Mouse (Mus musculus) lung, embryonic 16.5 days (tissue): ENCODE measurements around the gene Fndc3b. TPM values are rescaled to one million over a fixed set of nuclear protein-coding genes. Genes with fewer than 3 reads are reported as not detected.

ENCODE experiments used
- ATAC-seq: fragments of 200-750 bp; cut with Nextera tagmentation; 2 replicates; pipeline ENCODE4 v1.8.0; 2017; ENCODE audit warnings: low read depth, mild to moderate bottlenecking, moderate library complexity
- H3K27ac ChIP-seq: fragments of 300-500 bp; sonication (generic); 2 replicates; pipeline ENCODE4 v1.5.1; 2014; ENCODE audit warnings: mild to moderate bottlenecking, control low read depth, low read length
- H3K27me3 ChIP-seq: fragments of 300-500 bp; sonication (generic); 2 replicates; pipeline ENCODE4 v1.6.1; 2014; ENCODE audit warnings: low read depth, low read length, mixed read lengths; ENCODE audit not compliant: control insufficient read depth, insufficient read depth
- H3K36me3 ChIP-seq: fragments of 300-500 bp; sonication (generic); 2 replicates; pipeline ENCODE4 v1.6.1; 2014; ENCODE audit warnings: low read length; ENCODE audit not compliant: control insufficient read depth, insufficient read depth
- H3K4me1 ChIP-seq: fragments of 300-500 bp; sonication (generic); replicated peaks from 2 replicates; pipeline ENCODE4 v1.6.1; 2014; ENCODE audit warnings: low read length, mixed read lengths; ENCODE audit not compliant: control insufficient read depth, insufficient read depth
- H3K4me2 ChIP-seq: fragments of 300-500 bp; sonication (generic); 2 replicates; pipeline ENCODE4 v1.6.1; 2014; ENCODE audit warnings: low read depth, low read length, control low read depth
- H3K4me3 ChIP-seq: fragments of 300-500 bp; sonication (generic); 2 replicates; pipeline ENCODE4 v1.5.1; 2014; ENCODE audit warnings: mild to moderate bottlenecking, low read length, control low read depth
- H3K9ac ChIP-seq: fragments of 300-500 bp; sonication (generic); 2 replicates; pipeline ENCODE4 v1.6.1; 2014; ENCODE audit warnings: low read length, control low read depth
- H3K9me3 ChIP-seq: fragments of 300-500 bp; sonication (generic); 2 replicates; pipeline ENCODE4 v1.6.1; 2016; ENCODE audit warnings: low read length; ENCODE audit not compliant: control insufficient read depth
- WGBS: fragments of 180-500 bp; shearing (Covaris S2); extraction: QIAGEN DNeasy Blood & Tissue Kit; methylation state at CpG from one replicate; pipeline ENCODE4 v1.1.7; 2014; 5-methylcytosine and 5-hydroxymethylcytosine counted together
- polyA plus RNA-seq: library from polyadenylated mRNA; unstranded; fragments of >200 nt; fragmentation: Nextera tagmentation; extraction: Ambion mirVana; gene quantifications from 2 replicates; pipeline ENCODE4 v1.2.1, GENCODE M21; 2015

The Fndc3b gene
- polyA plus RNA-seq, 1 experiment from 2014 or later: 36.3 TPM

DNA sequence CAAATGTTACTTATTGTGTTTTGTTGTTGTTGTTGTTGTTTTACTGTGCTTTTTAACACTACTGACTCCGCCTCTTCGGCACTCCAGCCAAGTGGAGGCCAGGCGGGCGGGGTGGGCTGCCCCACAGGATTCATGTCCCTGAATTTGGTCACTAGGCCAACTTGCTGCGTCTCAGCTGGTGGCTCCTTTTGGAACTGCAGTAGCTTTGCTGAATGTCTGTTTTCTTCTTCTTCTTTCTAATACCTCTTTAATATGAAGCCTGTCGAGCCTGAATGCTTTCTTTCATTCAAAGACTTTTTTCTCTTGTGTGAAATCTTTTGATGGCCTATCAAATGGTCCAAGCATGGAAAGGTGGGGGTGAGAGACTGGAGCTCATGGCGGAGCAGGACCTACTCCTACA lies 235.2 kb downstream of the Fndc3b start:
- H3K27me3 ChIP-seq: no peaks in the 10 kb centered on the region
- WGBS: 87% methylated on average over 7 of the region's 7 CpGs
- peaks cover 18% of the 10 kb centered on the region for H3K36me3 ChIP-seq
- no peak overlapping the region for H3K9ac ChIP-seq
- H3K4me2 ChIP-seq: no peak overlapping the region
- no peak overlapping the region for H3K27ac ChIP-seq
- no peak overlapping the region for H3K4me3 ChIP-seq
- H3K9me3 ChIP-seq: peaks cover 3% of the 10 kb centered on the region; the same call in 1 of the 2 replicates
- ATAC-seq: no peak
- H3K4me1 ChIP-seq: no peaks in the 10 kb centered on the region

DNA sequence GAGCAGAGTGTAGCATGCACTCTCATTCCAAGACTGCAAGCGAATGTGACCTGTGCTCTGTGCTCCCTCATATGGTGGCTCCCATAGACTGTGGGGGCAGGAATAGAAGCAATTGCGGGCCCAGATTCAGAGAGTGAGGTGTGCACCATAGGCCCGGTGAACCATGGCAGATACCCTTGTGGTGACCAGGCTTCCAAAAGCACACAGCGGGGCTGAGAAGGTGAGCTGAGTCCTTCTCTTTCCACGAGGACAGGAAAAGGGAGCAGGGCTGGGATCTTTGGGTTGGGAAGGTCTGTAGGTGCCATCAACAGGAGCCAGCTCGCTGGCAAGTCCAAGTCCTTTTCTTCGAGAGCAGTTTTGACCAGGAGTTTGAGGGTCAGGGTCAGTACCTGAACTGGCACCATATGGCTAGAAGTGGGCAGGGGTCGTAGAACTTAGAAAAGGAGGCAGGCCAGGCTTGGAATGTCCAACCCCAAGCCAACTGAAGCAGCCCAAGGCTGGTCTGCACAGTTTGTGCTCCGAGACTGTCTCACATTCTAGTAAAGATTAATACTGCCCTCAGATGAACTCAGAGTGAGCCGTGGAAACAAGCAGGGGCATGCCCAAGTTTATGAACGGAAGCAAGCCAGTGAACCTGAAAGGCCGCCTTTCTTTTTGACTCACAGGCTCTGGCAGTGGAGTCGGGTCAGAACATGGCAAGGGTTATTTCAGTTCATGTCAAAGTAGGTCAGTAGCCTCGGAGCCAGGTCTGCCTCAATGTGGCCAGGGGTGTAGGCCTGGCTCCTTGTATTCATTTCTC lies 237.1 kb downstream of the Fndc3b start:
- H3K27ac ChIP-seq: no peak overlapping the region
- peaks cover 24% of the 10 kb centered on the region for H3K36me3 ChIP-seq
- no peaks in the 10 kb centered on the region for H3K4me1 ChIP-seq
- H3K27me3 ChIP-seq: no peaks in the 10 kb centered on the region
- peaks cover 3% of the 10 kb centered on the region; the same call in 1 of the 2 replicates for H3K9me3 ChIP-seq
- no peak overlapping the region for H3K9ac ChIP-seq
- no peak for ATAC-seq
- no peak overlapping the region for H3K4me3 ChIP-seq
- H3K4me2 ChIP-seq: no peak overlapping the region
- WGBS: 94% methylated on average over 14 of the region's 14 CpGs

DNA sequence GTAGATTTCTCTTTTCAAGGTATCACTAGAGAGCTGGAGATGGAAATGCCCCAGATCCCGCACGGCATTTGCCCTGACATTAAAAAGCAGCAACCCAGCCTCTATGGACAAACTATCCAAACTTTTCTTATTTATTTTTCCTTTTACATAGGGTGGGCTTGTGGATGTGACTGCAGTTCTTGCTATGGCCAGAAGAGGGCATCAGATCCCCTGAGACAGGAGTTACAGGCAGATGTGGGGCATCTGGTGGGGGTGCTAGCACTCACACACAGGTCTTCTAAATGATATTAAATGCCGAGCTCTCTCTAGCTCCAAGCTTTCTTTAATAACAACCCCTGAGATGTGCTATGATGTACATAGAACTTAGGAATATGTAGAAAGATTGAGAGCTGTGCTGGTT lies 238.3 kb downstream of the Fndc3b start:
- no peak for ATAC-seq
- Histone ChIP-seq H3K27me3 (no peaks in the 10 kb centered on the region), H3K4me1 (no peaks in the 10 kb centered on the region), H3K27ac (no peak overlapping the region), H3K9ac (no peak overlapping the region), H3K9me3 (peaks cover 3% of the 10 kb centered on the region; the same call in 1 of the 2 replicates), H3K4me3 (no peak overlapping the region), H3K36me3 (peaks cover 26% of the 10 kb centered on the region), H3K4me2 (no peak overlapping the region)
- 98% methylated on average over 3 of the region's 3 CpGs for WGBS

DNA sequence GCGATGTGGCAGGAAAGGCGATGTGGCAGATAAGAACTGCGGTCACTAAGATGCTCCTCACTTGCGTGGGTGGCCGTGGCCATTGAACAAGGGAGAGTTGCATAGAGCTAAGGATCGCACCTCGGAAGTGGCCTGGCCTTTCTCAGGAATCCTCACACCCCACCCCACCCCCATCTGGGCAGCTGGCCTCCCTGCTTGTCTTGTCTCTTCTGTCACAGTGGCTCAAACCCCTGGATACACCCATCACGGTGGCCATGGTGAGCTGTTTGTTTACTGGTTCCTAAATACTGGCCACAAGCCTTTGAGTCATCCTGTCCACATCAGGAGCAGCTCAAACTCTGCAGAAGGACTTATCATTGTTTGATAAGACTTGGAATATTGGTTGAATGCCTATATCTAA lies 240.3 kb downstream of the Fndc3b start:
- no peak for ATAC-seq
- peaks cover 35% of the 10 kb centered on the region for H3K36me3 ChIP-seq

DNA sequence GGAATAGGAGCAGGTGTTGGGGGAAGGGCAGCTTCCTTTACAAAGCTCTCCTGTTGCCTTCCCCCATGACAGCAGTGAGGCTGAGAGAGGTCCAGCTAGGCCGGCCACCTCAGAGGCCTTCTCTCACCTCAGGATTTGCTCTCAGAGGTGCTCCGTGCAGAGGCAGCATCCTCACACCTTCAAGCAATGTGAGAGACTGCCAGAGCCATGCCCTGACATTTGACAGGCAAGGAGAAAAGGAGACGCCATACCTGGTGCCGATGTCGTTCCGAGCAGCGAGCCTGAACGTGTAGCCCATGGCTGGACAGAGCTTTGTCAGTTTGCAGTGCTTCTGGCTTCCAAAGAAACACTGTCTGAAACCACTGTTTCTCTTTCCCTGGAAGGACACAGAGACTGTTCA lies 241.1 kb downstream of the Fndc3b start:
- H3K4me3 ChIP-seq: no peak overlapping the region
- WGBS: 85% methylated on average over 8 of the region's 8 CpGs
- H3K9me3 ChIP-seq: peaks cover 3% of the 10 kb centered on the region; the same call in 1 of the 2 replicates
- no peak for ATAC-seq
- H3K27me3 ChIP-seq: no peaks in the 10 kb centered on the region
- no peak overlapping the region for H3K4me2 ChIP-seq
- peaks cover 39% of the 10 kb centered on the region for H3K36me3 ChIP-seq
- no peak overlapping the region for H3K27ac ChIP-seq
- no peaks in the 10 kb centered on the region for H3K4me1 ChIP-seq
- no peak overlapping the region for H3K9ac ChIP-seq

More for the DNA sequence above, 240.3 kb downstream of the Fndc3b start:
- Histone ChIP-seq H3K4me3 (no peak overlapping the region), H3K27me3 (no peaks in the 10 kb centered on the region), H3K9me3 (peaks cover 3% of the 10 kb centered on the region; the same call in 1 of the 2 replicates), H3K4me1 (no peaks in the 10 kb centered on the region), H3K9ac (no peak overlapping the region), H3K4me2 (no peak overlapping the region), H3K27ac (no peak overlapping the region)
- 64% methylated on average over 8 of the region's 8 CpGs for WGBS

DNA sequence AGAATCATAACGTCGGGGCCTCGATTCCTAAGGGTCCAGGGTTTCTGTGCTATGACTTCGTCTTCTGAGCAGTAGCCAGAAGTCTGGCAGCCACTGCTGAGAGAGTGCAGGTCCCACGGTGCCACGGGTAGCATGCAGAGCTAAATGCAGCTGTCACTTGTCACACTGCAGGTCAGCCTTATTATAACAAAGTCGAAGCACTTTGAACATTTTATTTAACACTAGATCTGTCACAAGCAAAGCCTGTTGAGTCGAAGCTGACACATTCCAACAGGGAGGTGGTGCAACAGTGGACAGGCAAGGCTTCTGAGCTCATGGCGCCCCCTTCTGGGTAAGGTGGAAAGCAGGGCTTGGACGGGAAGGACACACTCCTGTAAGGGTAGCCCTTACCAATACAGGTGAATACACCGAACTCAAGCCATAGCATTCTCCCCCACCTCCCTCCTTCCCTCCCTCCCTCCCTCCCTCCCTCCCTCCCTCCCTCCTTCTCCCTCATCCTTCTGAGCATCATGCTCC lies 243.5 kb downstream of the Fndc3b start:
- 60% methylated on average over 11 of the region's 11 CpGs for WGBS
- H3K27me3 ChIP-seq: no peaks in the 10 kb centered on the region
- peaks cover 34% of the 10 kb centered on the region for H3K36me3 ChIP-seq
- H3K4me2 ChIP-seq: no peak overlapping the region
- H3K4me3 ChIP-seq: no peak overlapping the region
- no peak for ATAC-seq
- no peaks in the 10 kb centered on the region for H3K9me3 ChIP-seq
- no peak overlapping the region for H3K27ac ChIP-seq
- no peaks in the 10 kb centered on the region for H3K4me1 ChIP-seq
- no peak overlapping the region for H3K9ac ChIP-seq

DNA sequence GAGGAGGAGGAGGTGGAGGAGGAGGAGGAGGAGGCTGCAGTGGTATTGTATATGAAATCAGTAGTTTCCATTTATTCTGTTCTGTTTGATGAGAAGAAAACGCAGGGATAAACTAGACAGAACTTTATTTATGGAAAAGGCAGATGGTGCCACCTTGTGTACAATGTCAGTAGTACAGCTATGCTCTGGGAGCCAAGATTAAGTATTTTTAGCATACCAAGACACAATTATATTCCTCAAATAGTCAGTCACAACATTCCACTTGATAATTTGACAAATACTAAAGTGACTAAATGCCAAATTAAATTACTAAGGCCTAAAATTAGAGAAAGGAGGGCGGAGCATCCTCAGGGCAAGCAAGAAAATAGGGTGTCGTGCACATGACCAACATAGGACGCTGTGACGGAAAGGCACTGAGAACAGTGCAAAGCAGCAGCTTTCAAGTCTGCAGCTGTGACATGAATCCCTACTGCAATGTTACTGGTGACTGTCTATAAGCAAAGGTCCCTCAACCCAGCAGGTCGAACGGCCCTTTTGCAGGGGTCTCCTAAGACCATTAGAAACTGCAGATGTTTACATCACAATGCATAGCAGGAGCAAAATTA lies 244.7 kb downstream of the Fndc3b start:
- 76% methylated on average over 7 of the region's 7 CpGs for WGBS
- ATAC-seq: peak; percentile 23; the same call in 1 of the 2 replicates
- H3K9ac ChIP-seq: no peak overlapping the region
- no peaks in the 10 kb centered on the region for H3K9me3 ChIP-seq
- peaks cover 44% of the 10 kb centered on the region for H3K36me3 ChIP-seq
- H3K4me2 ChIP-seq: no peak overlapping the region
- no peaks in the 10 kb centered on the region for H3K27me3 ChIP-seq
- no peak overlapping the region for H3K27ac ChIP-seq
- no peak overlapping the region for H3K4me3 ChIP-seq
- H3K4me1 ChIP-seq: no peaks in the 10 kb centered on the region

DNA sequence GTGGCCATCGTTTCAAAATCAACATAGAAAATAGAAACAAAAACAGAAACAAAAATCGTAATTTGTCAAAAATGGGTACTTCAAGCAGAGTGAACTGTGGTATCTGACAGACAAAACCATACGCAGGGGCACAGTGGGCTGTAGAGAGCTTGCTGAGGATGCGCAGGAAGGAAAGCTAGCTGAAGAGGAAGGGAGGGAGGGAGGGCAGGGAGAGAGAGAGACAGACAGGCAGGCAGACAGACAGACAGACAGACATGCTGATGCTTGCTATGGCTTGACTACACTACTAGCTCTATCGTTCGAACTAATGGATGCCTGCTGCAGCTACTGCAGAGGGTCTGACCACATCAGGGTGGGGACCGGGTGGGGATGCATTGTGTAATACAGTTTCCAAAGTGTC lies 247.7 kb downstream of the Fndc3b start:
- ATAC-seq: no peak
- Histone ChIP-seq H3K9me3 (no peaks in the 10 kb centered on the region), H3K36me3 (peaks cover 51% of the 10 kb centered on the region), H3K4me2 (no peak overlapping the region), H3K4me1 (no peaks in the 10 kb centered on the region), H3K4me3 (no peak overlapping the region), H3K27me3 (no peaks in the 10 kb centered on the region), H3K27ac (no peak overlapping the region), H3K9ac (no peak overlapping the region)
- WGBS: 86% methylated on average over 7 of the region's 7 CpGs

DNA sequence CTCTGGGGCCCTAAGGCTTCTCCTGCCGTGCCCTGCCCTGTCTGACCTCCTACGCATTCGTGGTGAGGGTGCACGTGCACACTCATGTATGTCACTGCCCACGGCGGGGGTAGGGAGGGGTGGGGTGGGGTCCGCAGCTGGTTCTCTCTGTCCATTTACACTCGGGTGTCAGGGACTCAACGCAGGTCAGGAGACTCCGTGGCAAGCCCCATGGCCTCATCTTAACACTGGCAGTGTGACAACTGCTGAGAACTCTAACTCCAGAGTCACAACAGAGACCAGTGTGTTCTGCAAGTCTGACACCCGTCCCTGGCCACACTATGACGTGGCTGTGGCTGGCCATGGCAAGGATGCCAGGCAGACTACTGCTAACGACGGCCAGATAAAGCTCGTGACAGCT lies 248.2 kb downstream of the Fndc3b start:
- H3K4me3 ChIP-seq: no peak overlapping the region
- H3K36me3 ChIP-seq: peaks cover 53% of the 10 kb centered on the region
- no peak overlapping the region for H3K9ac ChIP-seq
- ATAC-seq: no peak
- H3K27ac ChIP-seq: no peak overlapping the region
- no peaks in the 10 kb centered on the region for H3K9me3 ChIP-seq
- H3K4me1 ChIP-seq: no peaks in the 10 kb centered on the region
- H3K27me3 ChIP-seq: no peaks in the 10 kb centered on the region
- 72% methylated on average over 15 of the region's 15 CpGs for WGBS
- H3K4me2 ChIP-seq: no peak overlapping the region
